Mouse (Mus musculus) right cerebral cortex, postnatal 4 days (tissue): Measurements from ENCODE around the gene Fbxl15.

Experiments used
- DNase-seq: peaks from one replicate; pipeline ENCODE4 v3.0.0-alpha.2; 2022

Gene Fbxl15

GRCm38 (mm10) chr19:46347936-46348668, 20.1 kb downstream of the Fbxl15 start:
- DNase-seq = no peak

- DNase-seq = peak; percentile 86
These were observed 20.9 kb downstream of the Fbxl15 start for GRCm38 (mm10) chr19:46348761-46349458.

- DNase-seq = no peak
These were observed 21.6 kb downstream of the Fbxl15 start for GRCm38 (mm10) chr19:46349550-46349949.

- no peak for DNase-seq
These were observed 22.4 kb downstream of the Fbxl15 start, which contains the start of gene 2310034G01Rik for GRCm38 (mm10) chr19:46350168-46350932. Gene 2310034G01Rik, minus strand, starts transcription at chr19:46350302.

GRCm38 (mm10) chr19:46356701-46357138, 28.7 kb downstream of the Fbxl15 start:
- peak; percentile 86 for DNase-seq

- DNase-seq = no peak
These were observed 29.6 kb downstream of the Fbxl15 start for GRCm38 (mm10) chr19:46357344-46358280.

GRCm38 (mm10) chr19:46358381-46358780, 30.4 kb downstream of the Fbxl15 start:
- DNase-seq = no peak

- no peak for DNase-seq
These were observed 34.1 kb downstream of the Fbxl15 start for GRCm38 (mm10) chr19:46362104-46362503.

- no peak for DNase-seq
These were observed 35.5 kb downstream of the Fbxl15 start for GRCm38 (mm10) chr19:46363294-46364009.

GRCm38 (mm10) chr19:46367798-46368590, 40.0 kb downstream of the Fbxl15 start:
- DNase-seq = no peak

- peak; percentile 34 for DNase-seq
These were observed 41.2 kb downstream of the Fbxl15 start for GRCm38 (mm10) chr19:46369204-46369603.

- DNase-seq = no peak
These were observed 46.6 kb downstream of the Fbxl15 start for GRCm38 (mm10) chr19:46374477-46375088.

GRCm38 (mm10) chr19:46375489-46375888, 47.5 kb downstream of the Fbxl15 start:
- no peak for DNase-seq

- no peak for DNase-seq
These were observed 47.9 kb downstream of the Fbxl15 start for GRCm38 (mm10) chr19:46375891-46376290.
